Mouse (Mus musculus): Measurements from ENCODE around the gene Hs6st1.

Gene Hs6st1

DNA sequence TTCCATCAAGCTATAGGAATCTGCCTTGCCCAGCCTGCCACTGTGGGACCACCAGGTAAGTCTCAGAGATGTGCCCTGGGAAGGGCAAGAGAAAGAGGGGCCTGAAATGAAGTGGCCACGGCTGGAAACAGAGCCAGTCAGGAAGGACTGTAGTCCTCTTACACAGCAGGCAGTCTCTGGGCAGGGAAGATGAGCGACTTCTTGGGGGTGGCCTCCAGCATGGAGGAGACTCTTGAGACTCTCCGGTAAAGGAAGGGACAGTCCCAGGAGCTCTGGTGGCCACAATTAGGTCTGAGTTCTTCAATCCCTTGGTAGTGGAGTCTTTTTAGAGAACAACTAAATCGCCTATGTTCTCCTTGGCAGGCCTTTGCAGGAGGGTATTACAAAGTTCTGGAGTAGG is 4.0 kb upstream of the Hs6st1 start:
- in situ Hi-C loops (cut with MboI, MseI) = loop anchor here in 1 of 2 experiments (25.0 kb wide), 1 partner anchor 1602 kb away; the partner anchor contains the start of gene Ptpn18

- in situ Hi-C loops (cut with MboI, MseI) = loop anchor here in 1 of 2 experiments (5.0 to 25.0 kb wide), 3 partner anchors 212 to 1603 kb away; partner anchors contain the start of gene Ptpn18
These were observed 3.1 kb upstream of the Hs6st1 start for GRCm38 (mm10) chr1:36064861-36065760.

DNA sequence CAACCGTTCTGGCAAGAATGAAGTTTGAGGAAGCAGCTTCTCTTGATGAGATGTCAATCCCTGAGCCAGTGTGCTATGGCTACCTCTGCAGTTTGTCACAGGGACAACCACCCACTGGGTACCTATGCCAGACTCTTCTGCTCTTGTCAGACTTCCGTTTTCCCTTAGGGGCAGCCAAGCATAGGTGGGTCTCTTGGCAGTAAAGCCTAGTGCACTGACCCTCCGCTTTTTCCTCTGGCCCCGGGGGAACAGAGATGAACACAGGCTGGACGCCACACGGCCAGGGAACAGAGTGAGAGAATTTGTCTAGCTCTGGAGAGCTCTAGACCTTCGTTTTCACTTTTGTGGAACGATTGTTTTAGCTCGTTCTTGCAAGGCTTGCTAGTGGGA is 2.4 kb upstream of the Hs6st1 start:
- in situ Hi-C loops (cut with MboI, MseI) = loop anchor here in 1 of 2 experiments (5.0 to 25.0 kb wide), 3 partner anchors 212 to 1603 kb away; partner anchors contain the start of gene Ptpn18

GRCm38 (mm10) chr1:36066216-36066980 is 1.8 kb upstream of the Hs6st1 start:
- in situ Hi-C loops (cut with MboI, MseI) = loop anchor here in 1 of 2 experiments (5.0 to 25.0 kb wide), 3 partner anchors 211 to 1604 kb away; partner anchors contain the start of gene Ptpn18

- in situ Hi-C loops (cut with MboI, MseI) = loop anchor here in 1 of 2 experiments (5.0 to 25.0 kb wide), 3 partner anchors 210 to 1605 kb away; partner anchors contain the start of gene Ptpn18
These were observed 999 bp upstream of the Hs6st1 start for GRCm38 (mm10) chr1:36067201-36067600.

- in situ Hi-C loops (cut with MboI, MseI) = loop anchor here in 1 of 2 experiments (5.0 to 25.0 kb wide), 3 partner anchors 210 to 1605 kb away; partner anchors contain the start of gene Ptpn18
These were observed 589 bp upstream of the Hs6st1 start for GRCm38 (mm10) chr1:36067611-36068010.

GRCm38 (mm10) chr1:36068531-36069120 is 426 bp downstream of the Hs6st1 start:
- in situ Hi-C loops (cut with MboI, MseI) = loop anchor here in 1 of 2 experiments (5.0 to 25.0 kb wide), 3 partner anchors 209 to 1606 kb away; partner anchors contain the start of gene Ptpn18

GRCm38 (mm10) chr1:36069291-36069771 is 1.1 kb downstream of the Hs6st1 start:
- in situ Hi-C loops (cut with MboI, MseI) = loop anchor here in 1 of 2 experiments (5.0 to 25.0 kb wide), 3 partner anchors 208 to 1607 kb away; partner anchors contain the start of gene Ptpn18

GRCm38 (mm10) chr1:36070190-36070589 is 2.0 kb downstream of the Hs6st1 start:
- in situ Hi-C loops (cut with MboI, MseI) = loop anchor here in 1 of 2 experiments (25.0 kb wide), 1 partner anchor 1608 kb away; the partner anchor contains the start of gene Ptpn18

- in situ Hi-C loops (cut with MboI, MseI) = loop anchor here in 1 of 2 experiments (25.0 kb wide), 1 partner anchor 1608 kb away; the partner anchor contains the start of gene Ptpn18
These were observed 2.5 kb downstream of the Hs6st1 start for GRCm38 (mm10) chr1:36070740-36071139.

GRCm38 (mm10) chr1:36071176-36071575 is 3.0 kb downstream of the Hs6st1 start:
- in situ Hi-C loops (cut with MboI, MseI) = loop anchor here in 1 of 2 experiments (25.0 kb wide), 1 partner anchor 1609 kb away; the partner anchor contains the start of gene Ptpn18

DNA sequence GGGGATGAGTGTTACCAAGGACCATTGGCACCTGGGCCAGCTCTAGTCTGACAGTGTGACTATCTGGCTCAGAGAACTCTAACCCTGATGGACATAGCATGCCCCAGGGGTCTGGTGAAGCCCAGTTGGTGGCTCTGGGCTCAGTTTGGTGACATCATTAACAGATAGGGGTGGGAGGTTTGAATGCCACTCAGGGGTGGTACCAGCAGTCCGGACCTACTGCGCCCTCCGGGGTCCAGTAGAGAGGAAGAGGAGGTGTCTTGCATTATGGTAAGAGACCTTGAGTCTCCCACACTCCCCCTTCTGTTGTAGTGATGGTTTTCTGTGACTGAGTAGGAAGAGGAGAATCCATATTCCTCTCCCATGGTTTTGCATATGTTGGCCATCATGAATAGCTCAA is 3.4 kb downstream of the Hs6st1 start:
- in situ Hi-C loops (cut with MboI, MseI) = loop anchor here in 1 of 2 experiments (25.0 kb wide), 1 partner anchor 1609 kb away; the partner anchor contains the start of gene Ptpn18

GRCm38 (mm10) chr1:36072588-36073556 is 4.7 kb downstream of the Hs6st1 start:
- in situ Hi-C loops (cut with MboI, MseI) = loop anchor here in 1 of 2 experiments (25.0 kb wide), 1 partner anchor 1611 kb away; the partner anchor contains the start of gene Ptpn18

GRCm38 (mm10) chr1:36073566-36073965 is 5.4 kb downstream of the Hs6st1 start:
- in situ Hi-C loops (cut with MboI, MseI) = loop anchor here in 1 of 2 experiments (25.0 kb wide), 1 partner anchor 1611 kb away; the partner anchor contains the start of gene Ptpn18

GRCm38 (mm10) chr1:36074197-36074596 is 6.0 kb downstream of the Hs6st1 start:
- in situ Hi-C loops (cut with MboI, MseI) = loop anchor here in 1 of 2 experiments (25.0 kb wide), 1 partner anchor 1612 kb away; the partner anchor contains the start of gene Ptpn18

DNA sequence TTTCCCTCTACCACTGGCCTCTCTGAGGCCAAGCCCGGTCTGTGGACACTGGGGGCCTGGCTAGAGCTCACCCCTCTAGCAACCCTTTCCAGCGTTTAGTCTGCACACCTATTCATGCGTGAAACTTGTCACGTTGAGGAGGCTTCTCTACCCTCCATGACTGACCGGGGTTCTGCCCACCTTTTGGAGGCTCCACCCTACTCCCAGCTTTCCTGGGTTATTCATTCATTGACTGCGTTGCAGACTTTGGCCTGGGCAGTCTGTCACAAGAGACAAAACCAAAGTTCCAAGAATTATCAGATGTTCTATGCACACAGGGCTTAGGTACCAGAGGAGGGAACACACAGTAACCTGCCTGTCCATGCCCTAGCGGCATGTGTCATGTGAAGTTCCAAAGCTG is 6.8 kb downstream of the Hs6st1 start:
- in situ Hi-C loops (cut with MboI, MseI) = loop anchor here in 1 of 2 experiments (25.0 kb wide), 2 partner anchors 1613 to 1662 kb away; partner anchors contain the start of gene Ptpn18

- in situ Hi-C loops (cut with MboI, MseI) = loop anchor here in 1 of 2 experiments (25.0 kb wide), 1 partner anchor 1662 kb away; no protein-coding TSS in a partner anchor
These were observed 7.5 kb downstream of the Hs6st1 start for GRCm38 (mm10) chr1:36075652-36076051.

DNA sequence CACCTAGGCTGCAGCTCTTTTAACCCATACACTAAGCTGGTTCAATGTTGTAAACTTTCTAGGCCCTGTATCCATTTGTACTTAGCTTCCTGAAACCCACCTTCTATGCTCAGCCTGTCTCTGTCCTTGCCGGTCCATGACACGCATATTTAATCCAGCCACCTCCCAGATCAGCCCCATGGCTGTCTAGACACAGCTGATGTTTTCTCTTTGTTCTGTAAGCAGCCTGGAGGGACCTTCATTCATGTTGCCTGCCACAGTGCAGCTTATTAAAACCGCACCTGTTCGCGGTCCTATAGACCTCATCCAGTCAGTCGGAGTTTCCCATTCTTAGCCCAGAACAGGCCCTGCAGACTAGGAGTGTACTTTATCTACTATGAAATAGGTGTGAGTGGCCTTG is 8.9 kb downstream of the Hs6st1 start:
- in situ Hi-C loops (cut with MboI, MseI) = loop anchor here in 1 of 2 experiments (25.0 kb wide), 1 partner anchor 1660 kb away; no protein-coding TSS in a partner anchor

Measured in T-helper 17 cell (primary cell).